Mouse (Mus musculus) R1 (cell line): Measurements from ENCODE around the gene Gm20489.
A peak's percentile ranks its signal among the peaks of the same experiment; 100 is the strongest.

ENCODE experiments used
- DNase-seq: peaks from one replicate; pipeline ENCODE4 v3.0.0-alpha.2; 2018; ENCODE audit warnings: low read depth, low spot score

The Gm20489 gene

DNA sequence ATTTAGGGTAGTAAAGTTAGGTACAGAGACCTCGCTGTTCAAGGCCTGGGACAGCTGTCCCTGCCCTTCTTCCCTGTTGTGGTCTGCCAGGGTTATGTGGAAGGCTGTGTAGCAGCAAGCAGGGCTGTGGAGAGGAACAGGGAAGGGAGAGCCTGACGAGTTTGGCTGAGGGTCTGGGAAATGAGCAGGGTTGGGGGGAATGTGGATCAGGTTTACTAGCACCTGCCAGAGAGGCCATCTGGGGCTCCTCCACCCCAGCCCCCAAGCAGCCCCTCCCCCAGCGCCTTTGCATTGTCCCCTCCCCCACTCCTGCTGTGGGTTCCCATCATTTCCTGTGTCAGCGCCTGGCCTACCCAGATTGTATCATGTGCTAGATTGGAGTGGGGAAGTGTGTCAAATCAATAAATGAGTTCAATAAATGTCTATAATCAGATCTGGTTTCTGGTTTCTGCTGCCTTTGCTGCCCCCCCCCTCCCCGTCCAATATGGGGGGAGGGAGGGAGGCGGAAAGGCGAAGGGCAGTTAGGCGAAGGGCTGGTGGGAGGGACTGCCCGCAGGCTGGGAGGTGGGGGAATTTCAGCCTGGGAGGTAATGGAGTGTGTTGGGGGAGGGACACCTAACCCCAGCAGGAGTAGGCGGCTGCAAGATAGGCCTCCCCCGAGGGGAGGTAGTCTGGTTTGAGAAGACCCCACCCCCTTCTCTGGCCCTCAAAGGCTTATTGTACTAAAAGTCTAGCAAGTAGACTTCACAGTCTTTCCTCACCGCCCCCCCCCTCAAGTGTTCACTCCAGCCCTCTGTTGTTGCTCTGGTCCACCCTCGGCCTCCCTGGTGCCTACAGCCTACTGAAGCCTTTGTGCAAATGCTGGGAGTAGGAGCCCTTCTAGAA is 8.1 kb downstream of the Gm20489 start:
- peak; percentile 91 for DNase-seq

- DNase-seq, result peak; percentile 47
These were observed 12.2 kb downstream of the Gm20489 start for GRCm38 (mm10) chrX:101256603-101257002.

DNA sequence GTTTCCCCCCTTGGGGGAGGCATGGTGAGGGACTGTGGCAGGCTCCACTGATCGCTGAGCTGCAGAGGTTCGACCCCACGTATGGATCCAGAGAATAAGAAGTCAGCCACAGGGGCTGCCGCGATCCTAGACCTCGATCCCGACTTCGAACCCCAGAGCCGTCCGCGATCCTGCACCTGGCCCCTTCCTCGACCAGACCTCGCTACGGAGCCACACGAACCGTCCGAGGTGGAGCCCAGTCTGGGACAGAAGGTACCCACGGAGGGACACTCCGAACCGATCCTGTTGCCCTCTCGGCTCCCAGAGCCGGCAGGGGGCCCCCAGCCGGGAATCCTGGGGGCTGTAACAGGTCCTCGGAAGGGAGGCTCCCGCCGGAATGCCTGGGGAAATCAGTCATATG is 14.1 kb downstream of the Gm20489 start:
- DNase-seq, result peak; percentile 23

- DNase-seq, result peak; percentile 96
These were observed 14.7 kb downstream of the Gm20489 start, which contains the start of gene Foxo4 for GRCm38 (mm10) chrX:101253952-101254729. TSS of gene Foxo4 (plus strand) at chrX:101254528.

DNA sequence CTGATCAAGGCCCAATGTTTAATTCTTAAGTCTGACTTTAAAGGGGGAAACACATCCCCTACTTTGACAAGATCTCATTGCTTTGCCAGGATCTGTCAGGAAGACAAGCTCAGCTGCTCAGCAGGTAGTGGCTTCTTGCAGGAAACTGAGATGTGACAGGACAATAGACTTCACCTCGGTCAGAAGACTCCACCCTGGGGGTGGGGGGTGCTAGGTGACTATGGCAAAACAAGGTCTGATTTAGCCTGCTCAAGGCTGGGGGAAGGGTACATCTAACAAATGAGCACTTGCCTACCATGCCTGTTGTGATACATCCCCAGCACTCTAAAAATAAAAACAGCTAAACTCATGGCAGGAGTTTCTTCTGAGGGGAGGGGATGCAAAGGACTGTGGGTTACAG is 23.8 kb downstream of the Gm20489 start:
- peak; percentile 91 for DNase-seq

- no peak for DNase-seq
These were observed 46.0 kb downstream of the Gm20489 start for GRCm38 (mm10) chrX:101222796-101223162.

- DNase-seq, result peak; percentile 98
These were observed 46.7 kb downstream of the Gm20489 start, which contains the start of gene Snx12 for GRCm38 (mm10) chrX:101221834-101222795. TSS of gene Snx12 (minus strand) at chrX:101222563.
